Mouse (Mus musculus) erythroblast, adult 5-6 weeks (primary cell): ENCODE results near the gene Hsd17b2. TPM values are rescaled to one million over a fixed set of nuclear protein-coding genes. Genes with fewer than 3 reads are reported as not detected.

Experiments used
- ATAC-seq: replicated peaks from 2 replicates; pipeline ENCODE4 v1.8.0; 2016; ENCODE audit warnings: moderate number of reproducible peaks, mild to moderate bottlenecking, moderate TSS enrichment, inconsistent platforms; ENCODE audit not compliant: poor library complexity, low FRiP score, severe bottlenecking
- total RNA-seq, 2 experiments: library from RNA; stranded (forward) in 1 of 2; stranded (reverse) in 1 of 2; fragments of 150-400 nt in 1 of 2; fragments of 200-764, 138-1000 nt in 1 of 2; gene quantifications; 2 replicates each; pipeline versions ENCODE4 v1.2.3 to v1.2.4; 2015 to 2017; ENCODE audit warnings: low replicate concordance in 2 of 2

Hsd17b2 gene
- total RNA-seq (2015; ENCODE audit: low replicate concordance), result not detected in 2 replicates
- 1.0 TPM in 1 of 2 replicates, not detected in the other for total RNA-seq (2017; ENCODE audit: low replicate concordance)

- ATAC-seq, result no peak
These were observed at the start of gene Hsd17b2 for GRCm38 (mm10) chr8:117701859-117702258. TSS of gene Hsd17b2 (plus strand) at chr8:117701904.

GRCm38 (mm10) chr8:117652318-117652717, 49.4 kb upstream of the Hsd17b2 start:
- ATAC-seq, result no peak

GRCm38 (mm10) chr8:117658990-117659389, 42.7 kb upstream of the Hsd17b2 start:
- no peak for ATAC-seq

- ATAC-seq, result no peak
These were observed 41.2 kb upstream of the Hsd17b2 start for GRCm38 (mm10) chr8:117660358-117661031.

- no peak for ATAC-seq
These were observed 34.2 kb upstream of the Hsd17b2 start for GRCm38 (mm10) chr8:117667349-117668124.

- no peak for ATAC-seq
These were observed 31.2 kb upstream of the Hsd17b2 start for GRCm38 (mm10) chr8:117670461-117670860.

GRCm38 (mm10) chr8:117672558-117672957, 29.1 kb upstream of the Hsd17b2 start:
- no peak for ATAC-seq

GRCm38 (mm10) chr8:117673430-117673830, 28.3 kb upstream of the Hsd17b2 start, which contains the start of gene Sdr42e1:
TSS of gene Sdr42e1 (minus strand) at chr8:117673689.
- ATAC-seq, result no peak

- ATAC-seq, result no peak
These were observed 26.5 kb upstream of the Hsd17b2 start for GRCm38 (mm10) chr8:117675171-117675570.

- no peak for ATAC-seq
These were observed 25.2 kb upstream of the Hsd17b2 start for GRCm38 (mm10) chr8:117676460-117676859.

- ATAC-seq, result no peak
These were observed 24.7 kb upstream of the Hsd17b2 start for GRCm38 (mm10) chr8:117677011-117677410.

- ATAC-seq, result no peak
These were observed 23.1 kb upstream of the Hsd17b2 start for GRCm38 (mm10) chr8:117678650-117679049.

GRCm38 (mm10) chr8:117683925-117684472, 17.7 kb upstream of the Hsd17b2 start:
- ATAC-seq, result no peak

GRCm38 (mm10) chr8:117684504-117684903, 17.2 kb upstream of the Hsd17b2 start:
- no peak for ATAC-seq

- no peak for ATAC-seq
These were observed 13.8 kb upstream of the Hsd17b2 start for GRCm38 (mm10) chr8:117687890-117688289.

GRCm38 (mm10) chr8:117692131-117692530, 9.6 kb upstream of the Hsd17b2 start:
- ATAC-seq, result no peak

GRCm38 (mm10) chr8:117695636-117696035, 6.1 kb upstream of the Hsd17b2 start:
- ATAC-seq, result no peak

- ATAC-seq, result no peak
These were observed 4.5 kb upstream of the Hsd17b2 start for GRCm38 (mm10) chr8:117697248-117697647.

GRCm38 (mm10) chr8:117700699-117701098, 1.0 kb upstream of the Hsd17b2 start:
- ATAC-seq, result no peak

- ATAC-seq, result no peak
These were observed 458 bp upstream of the Hsd17b2 start for GRCm38 (mm10) chr8:117701246-117701645.

- no peak for ATAC-seq
These were observed 997 bp downstream of the Hsd17b2 start for GRCm38 (mm10) chr8:117702701-117703100.
